14 mouse cellular contexts compared by ENCODE assay signal in genomic region chr2:63982351-63982751, GRCm38 (mm10).
DNase-seq lines count a peak whose midpoint lies in the region; ATAC-seq and TF ChIP-seq lines count a peak whose summit lies in the region.
"Had no signal": no experiment of that assay in that cellular context is flagged by ENCODE, and none has a peak within 500 bp of the region (broad histone marks: within the 10 kb centered on the region; RNA-seq: fewer than 3 reads in every experiment).

No protein-coding gene starts in this region.

- no peaks in the 10 kb centered on the region for H3K27me3 ChIP-seq in kidney, adult 2 months (replicated peaks; ENCODE audit: control insufficient read depth, insufficient read depth, low read length)
- H3K27me3 ChIP-seq in kidney, embryonic 16.5 days (ENCODE audit: insufficient read depth, low read length): no peaks in the 10 kb centered on the region
- H3K27me3 ChIP-seq in forebrain, postnatal 0 days (ENCODE audit: insufficient read depth, low read length): peaks cover 26% of the 10 kb centered on the region
- no peaks in the 10 kb centered on the region for H3K27me3 ChIP-seq in midbrain, embryonic 15.5 days (replicated peaks)
- H3K27me3 ChIP-seq: liver, embryonic 15.5 days; stomach, embryonic 15.5 days had no signal

- no peak for ATAC-seq in kidney, embryonic 16.5 days (ENCODE audit: low FRiP score, low TSS enrichment)
- ATAC-seq in forebrain, postnatal 0 days: peak; percentile 71
- ATAC-seq in midbrain, embryonic 15.5 days (replicated peaks): peak; percentile 56
- no peak for ATAC-seq in megakaryocyte progenitor cell, adult 5-6 weeks (replicated peaks; ENCODE audit: poor library complexity)

- DNase-seq in kidney, adult 2 months: peak; percentile 14
- no peak for DNase-seq in forebrain, postnatal 0 days
- peak; percentile 19 to 50 for DNase-seq in heart, postnatal 14 days
- no peak for DNase-seq in cerebellum, adult 8-10 months
- no peak for DNase-seq in gastrocnemius, postnatal 4 days (ENCODE audit: low spot score in 2 of 2)
- DNase-seq: adrenal gland, adult 2 months; cerebellum, adult 9-11 months; right cerebral cortex, adult 18-20 months had no signal

- H3K4me3 ChIP-seq in kidney, adult 2 months (ENCODE audit: insufficient read depth, low read depth, low read length): no peak overlapping the region
- H3K4me3 ChIP-seq in kidney, embryonic 16.5 days (ENCODE audit: low read length): no peak overlapping the region
- H3K4me3 ChIP-seq in forebrain, postnatal 0 days (ENCODE audit: low read depth, low read length): no peak overlapping the region
- no peak overlapping the region for H3K4me3 ChIP-seq in midbrain, embryonic 15.5 days
- H3K4me3 ChIP-seq: erythroblast, embryonic 14.5 days; liver, embryonic 15.5 days; stomach, embryonic 15.5 days had no signal

- H3K4me2 ChIP-seq in kidney, embryonic 16.5 days (replicated peaks; ENCODE audit: low read depth, low read length): no peak overlapping the region
- no peak overlapping the region for H3K4me2 ChIP-seq in forebrain, postnatal 0 days (ENCODE audit: low read depth)
- no peak overlapping the region for H3K4me2 ChIP-seq in midbrain, embryonic 15.5 days
- H3K4me2 ChIP-seq: liver, embryonic 15.5 days; stomach, embryonic 15.5 days had no signal

- no peaks in the 10 kb centered on the region for H3K36me3 ChIP-seq in kidney, adult 2 months (ENCODE audit: control insufficient read depth, insufficient read depth, low read length)
- H3K36me3 ChIP-seq in kidney, embryonic 16.5 days (ENCODE audit: insufficient read depth, low read length): peaks cover 22% of the 10 kb centered on the region
- no peaks in the 10 kb centered on the region for H3K36me3 ChIP-seq in forebrain, postnatal 0 days (ENCODE audit: insufficient read depth)
- H3K36me3 ChIP-seq in midbrain, embryonic 15.5 days (replicated peaks): no peaks in the 10 kb centered on the region

- no peak for TF ChIP-seq POLR2A in kidney, adult 2 months (IDR thresholded peaks at IDR 0.05; ENCODE audit: low read depth, low read length)

- intact Hi-C loops in heart, postnatal 14 days (cut with DNase I): loop anchor here (5.0 kb wide), 1 partner anchor 115 kb away; the partner anchor contains the start of gene Fign

- no peak for TF ChIP-seq CTCF in kidney, adult 2 months (conservative IDR thresholded peaks at IDR 0.05; ENCODE audit: insufficient read depth, insufficient read length, low read depth, low read length)
- no peak for TF ChIP-seq CTCF in forebrain, postnatal 0 days (IDR thresholded peaks at IDR 0.05; ENCODE audit: low read depth)

- H3K4me1 ChIP-seq in kidney, adult 2 months (ENCODE audit: control insufficient read depth, insufficient read depth, low read length): no peaks in the 10 kb centered on the region
- H3K4me1 ChIP-seq in kidney, embryonic 16.5 days (ENCODE audit: insufficient read depth, low read length): peaks cover 7% of the 10 kb centered on the region; the same call in 1 of the 2 replicates
- peaks cover 11% of the 10 kb centered on the region; the same call in 1 of the 2 replicates for H3K4me1 ChIP-seq in forebrain, postnatal 0 days (ENCODE audit: insufficient read depth)
- peaks cover 7% of the 10 kb centered on the region for H3K4me1 ChIP-seq in midbrain, embryonic 15.5 days
- H3K4me1 ChIP-seq: liver, embryonic 15.5 days; stomach, embryonic 15.5 days had no signal

- no peak overlapping the region for H3K9ac ChIP-seq in kidney, embryonic 16.5 days (replicated peaks; ENCODE audit: low read length)
- H3K9ac ChIP-seq in forebrain, postnatal 0 days: no peak overlapping the region
- no peak overlapping the region for H3K9ac ChIP-seq in midbrain, embryonic 15.5 days
- H3K9ac ChIP-seq: liver, embryonic 15.5 days; stomach, embryonic 15.5 days had no signal

- WGBS in kidney, adult 2 months: 57% methylated on average over 4 of the region's 4 CpGs
- WGBS in kidney, embryonic 16.5 days: 55% methylated on average over 4 of the region's 4 CpGs
- WGBS in forebrain, postnatal 0 days: 13% methylated on average over 4 of the region's 4 CpGs
- WGBS in midbrain, embryonic 15.5 days: 22% methylated on average over 4 of the region's 4 CpGs

- no peak overlapping the region for H3K27ac ChIP-seq in kidney, adult 2 months (ENCODE audit: insufficient read depth, low read depth, low read length)
- H3K27ac ChIP-seq in kidney, embryonic 16.5 days (ENCODE audit: low read length): no peak overlapping the region
- no peak overlapping the region for H3K27ac ChIP-seq in forebrain, postnatal 0 days (ENCODE audit: low read depth, low read length)
- no peak overlapping the region for H3K27ac ChIP-seq in midbrain, embryonic 15.5 days
- H3K27ac ChIP-seq: liver, embryonic 15.5 days; stomach, embryonic 15.5 days had no signal

- H3K9me3 ChIP-seq in kidney, embryonic 16.5 days (ENCODE audit: low read length): no peaks in the 10 kb centered on the region
- no peaks in the 10 kb centered on the region for H3K9me3 ChIP-seq in forebrain, postnatal 0 days (ENCODE audit: low read length)
- no peaks in the 10 kb centered on the region for H3K9me3 ChIP-seq in midbrain, embryonic 15.5 days
- H3K9me3 ChIP-seq: liver, embryonic 15.5 days; stomach, embryonic 15.5 days had no signal

Comparison
In these comparisons a context has a peak if more than half of its experiments do, and no peak if none do; other contexts are left out.
1. DNase-seq: peak in kidney, adult 2 months (single experiment) and heart, postnatal 14 days (2 of 2); none in forebrain, postnatal 0 days (single experiment), cerebellum, adult 8-10 months (single experiment) and gastrocnemius, postnatal 4 days (0 of 2).
2. ATAC-seq: peak in forebrain, postnatal 0 days (single experiment) and midbrain, embryonic 15.5 days (single experiment); none in kidney, embryonic 16.5 days (single experiment) and megakaryocyte progenitor cell, adult 5-6 weeks (single experiment).